Mouse (Mus musculus): ENCODE measurements around the gene Fgfr2. TPM values are rescaled to one million over a fixed set of nuclear protein-coding genes. Genes with fewer than 3 reads are reported as not detected.

Fgfr2 gene
- polyA plus RNA-seq, 1 experiment from 2014 or later, result 33.9 TPM

- Histone ChIP-seq H3K27ac (no peak overlapping the region), H3K4me3 (no peak overlapping the region), H3K27me3 (no peaks in the 10 kb centered on the region), H3K4me2 (no peak overlapping the region), H3K4me1 (replicated peaks) (0 out of 2 replicates have a peak, but pooled peaks cover 5% of the 10 kb centered on the region), H3K9me3 (no peaks in the 10 kb centered on the region; the same call in 1 of the 2 replicates), H3K9ac (no peak overlapping the region), H3K36me3 (no peaks in the 10 kb centered on the region)
- ATAC-seq (ENCODE audit: low FRiP score), result no peak
- WGBS, result 84% methylated on average over 5 of the region's 5 CpGs
Measured at GRCm38 (mm10) chr7:130237244-130237643, 2885.9 kb downstream of the Fgfr2 start.

GRCm38 (mm10) chr7:130233777-130234176, 2889.4 kb downstream of the Fgfr2 start:
- Histone ChIP-seq H3K4me2 (no peak overlapping the region), H3K4me3 (no peak overlapping the region), H3K9me3 (no peaks in the 10 kb centered on the region; the same call in 1 of the 2 replicates), H3K27me3 (no peaks in the 10 kb centered on the region), H3K4me1 (replicated peaks) (0 out of 2 replicates have a peak, but pooled peaks cover 15% of the 10 kb centered on the region), H3K9ac (no peak overlapping the region), H3K36me3 (no peaks in the 10 kb centered on the region), H3K27ac (no peak overlapping the region)
- 57% methylated on average over 7 of the region's 7 CpGs for WGBS
- no peak for ATAC-seq (ENCODE audit: low FRiP score)

- no peak overlapping the region for H3K9ac ChIP-seq
- no peak overlapping the region for H3K4me2 ChIP-seq
- 91% methylated on average over 4 of the region's 4 CpGs for WGBS
- H3K27ac ChIP-seq, result no peak overlapping the region
- no peaks in the 10 kb centered on the region for H3K36me3 ChIP-seq
- no peak for ATAC-seq (ENCODE audit: low FRiP score)
- no peaks in the 10 kb centered on the region; the same call in 1 of the 2 replicates for H3K9me3 ChIP-seq
- H3K4me3 ChIP-seq, result no peak overlapping the region
- peaks cover 31% of the 10 kb centered on the region for H3K4me1 ChIP-seq (replicated peaks)
- H3K27me3 ChIP-seq, result no peaks in the 10 kb centered on the region
Measured at GRCm38 (mm10) chr7:130230034-130230433, 2893.1 kb downstream of the Fgfr2 start.

- WGBS, result 87% methylated on average over 3 of the region's 3 CpGs
- Histone ChIP-seq H3K9ac (no peak overlapping the region), H3K36me3 (no peaks in the 10 kb centered on the region), H3K27me3 (no peaks in the 10 kb centered on the region), H3K4me2 (no peak overlapping the region), H3K4me3 (no peak overlapping the region), H3K4me1 (replicated peaks) (peaks cover 45% of the 10 kb centered on the region), H3K9me3 (no peaks in the 10 kb centered on the region), H3K27ac (no peak overlapping the region)
- no peak for ATAC-seq (ENCODE audit: low FRiP score)
Measured at GRCm38 (mm10) chr7:130225227-130225626, 2897.9 kb downstream of the Fgfr2 start.

- 84% methylated on average over 8 of the region's 8 CpGs for WGBS
- Histone ChIP-seq H3K4me3 (no peak overlapping the region), H3K4me2 (no peak overlapping the region), H3K9ac (no peak overlapping the region), H3K27ac (no peak overlapping the region), H3K27me3 (no peaks in the 10 kb centered on the region), H3K9me3 (no peaks in the 10 kb centered on the region), H3K36me3 (no peaks in the 10 kb centered on the region), H3K4me1 (replicated peaks) (peaks cover 43% of the 10 kb centered on the region)
- ATAC-seq (ENCODE audit: low FRiP score), result no peak
Measured at GRCm38 (mm10) chr7:130222633-130223354, 2900.4 kb downstream of the Fgfr2 start.

- no peak overlapping the region for H3K4me3 ChIP-seq
- H3K4me2 ChIP-seq, result no peak overlapping the region
- no peak overlapping the region for H3K27ac ChIP-seq
- WGBS, result 74% methylated on average over 17 of the region's 17 CpGs
- no peaks in the 10 kb centered on the region for H3K27me3 ChIP-seq
- H3K9ac ChIP-seq, result no peak overlapping the region
- H3K9me3 ChIP-seq, result no peaks in the 10 kb centered on the region
- ATAC-seq (ENCODE audit: low FRiP score), result no peak
- H3K4me1 ChIP-seq (replicated peaks), result peaks cover 37% of the 10 kb centered on the region
- no peaks in the 10 kb centered on the region for H3K36me3 ChIP-seq
Measured at GRCm38 (mm10) chr7:130221661-130222387, 2901.3 kb downstream of the Fgfr2 start.

GRCm38 (mm10) chr7:130220627-130221026, 2902.5 kb downstream of the Fgfr2 start:
- Histone ChIP-seq H3K27me3 (no peaks in the 10 kb centered on the region), H3K4me3 (no peak overlapping the region), H3K9me3 (no peaks in the 10 kb centered on the region), H3K36me3 (no peaks in the 10 kb centered on the region), H3K4me2 (no peak overlapping the region), H3K27ac (0 out of 2 replicates have a peak overlapping the region, but pooled peaks have one; percentile 25), H3K9ac (no peak overlapping the region), H3K4me1 (replicated peaks) (peaks cover 35% of the 10 kb centered on the region)
- WGBS, result 86% methylated on average over 4 of the region's 4 CpGs
- no peak for ATAC-seq (ENCODE audit: low FRiP score)

GRCm38 (mm10) chr7:130219844-130220243, 2903.3 kb downstream of the Fgfr2 start:
- 97% methylated on average over 4 of the region's 4 CpGs for WGBS

GRCm38 (mm10) chr7:130216272-130216671, 2906.9 kb downstream of the Fgfr2 start:
- ATAC-seq (ENCODE audit: low FRiP score), result no peak
- WGBS, result 28% methylated on average over 4 of the region's 4 CpGs

More at GRCm38 (mm10) chr7:130219844-130220243, 2903.3 kb downstream of the Fgfr2 start:
- H3K27me3 ChIP-seq, result no peaks in the 10 kb centered on the region
- H3K4me2 ChIP-seq, result no peak overlapping the region
- no peaks in the 10 kb centered on the region for H3K9me3 ChIP-seq
- no peak overlapping the region for H3K4me3 ChIP-seq
- H3K9ac ChIP-seq, result no peak overlapping the region
- no peak for ATAC-seq (ENCODE audit: low FRiP score)
- peaks cover 37% of the 10 kb centered on the region for H3K4me1 ChIP-seq (replicated peaks)
- no peaks in the 10 kb centered on the region for H3K36me3 ChIP-seq
- H3K27ac ChIP-seq, result no peak overlapping the region

GRCm38 (mm10) chr7:130215348-130216252, 2907.6 kb downstream of the Fgfr2 start:
- H3K4me2 ChIP-seq, result no peak overlapping the region

More at GRCm38 (mm10) chr7:130216272-130216671, 2906.9 kb downstream of the Fgfr2 start:
- Histone ChIP-seq H3K27ac (peak overlapping the region; percentile 44; the same call in 1 of the 2 replicates), H3K4me3 (no peak overlapping the region), H3K4me1 (replicated peaks) (peaks cover 27% of the 10 kb centered on the region), H3K9me3 (no peaks in the 10 kb centered on the region), H3K9ac (no peak overlapping the region), H3K4me2 (no peak overlapping the region), H3K36me3 (no peaks in the 10 kb centered on the region), H3K27me3 (0 out of 2 replicates have a peak, but pooled peaks cover 3% of the 10 kb centered on the region)

GRCm38 (mm10) chr7:130213156-130213555, 2910.0 kb downstream of the Fgfr2 start:
- Histone ChIP-seq H3K9me3 (no peaks in the 10 kb centered on the region), H3K27me3 (0 out of 2 replicates have a peak, but pooled peaks cover 3% of the 10 kb centered on the region), H3K9ac (no peak overlapping the region), H3K4me3 (no peak overlapping the region), H3K4me1 (replicated peaks) (peaks cover 30% of the 10 kb centered on the region), H3K36me3 (no peaks in the 10 kb centered on the region), H3K4me2 (no peak overlapping the region), H3K27ac (no peak overlapping the region)
- ATAC-seq (ENCODE audit: low FRiP score), result no peak
- WGBS, result 90% methylated on average over 5 of the region's 5 CpGs

More at GRCm38 (mm10) chr7:130215348-130216252, 2907.6 kb downstream of the Fgfr2 start:
- no peaks in the 10 kb centered on the region for H3K36me3 ChIP-seq
- no peak overlapping the region for H3K9ac ChIP-seq
- H3K27me3 ChIP-seq, result 0 out of 2 replicates have a peak, but pooled peaks cover 3% of the 10 kb centered on the region
- H3K27ac ChIP-seq, result peak overlapping the region; percentile 58; the same call in 1 of the 2 replicates
- ATAC-seq (ENCODE audit: low FRiP score), result peak; percentile 88
- H3K4me3 ChIP-seq, result no peak overlapping the region
- H3K9me3 ChIP-seq, result no peaks in the 10 kb centered on the region
- H3K4me1 ChIP-seq (replicated peaks), result peaks cover 23% of the 10 kb centered on the region
- WGBS, result 41% methylated on average over 21 of the region's 21 CpGs
